Mouse (Mus musculus): Measurements from ENCODE around the gene Kcnk7.

Kcnk7 gene

GRCm38 (mm10) chr19:5690343-5690735 is 13.8 kb upstream of the Kcnk7 start:
- peak in 1 of 2 experiments; percentile 40 for DNase-seq (ENCODE audit: low spot score in 2 of 2)

DNA sequence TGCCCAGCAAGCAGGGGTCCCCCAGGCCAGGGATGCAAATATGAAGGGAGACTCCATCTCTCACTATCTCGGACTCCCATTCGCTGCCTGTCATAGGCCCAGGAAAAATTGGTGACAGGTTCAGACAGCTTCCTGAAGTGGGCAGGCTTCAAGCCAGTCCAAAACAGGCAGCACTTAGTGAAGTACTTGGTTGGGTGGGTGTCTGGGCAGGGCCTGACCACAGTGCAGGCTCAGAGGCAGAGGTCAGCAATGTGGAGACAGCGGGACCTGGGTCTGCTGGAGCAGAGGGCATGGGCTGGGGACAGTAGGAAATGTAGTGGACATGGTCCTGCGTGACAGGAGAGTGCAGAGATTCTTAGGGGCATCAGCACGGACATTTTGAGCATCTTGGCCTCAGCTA is 12.6 kb upstream of the Kcnk7 start:
- DNase-seq (ENCODE audit: low spot score in 2 of 2) = no peak

DNA sequence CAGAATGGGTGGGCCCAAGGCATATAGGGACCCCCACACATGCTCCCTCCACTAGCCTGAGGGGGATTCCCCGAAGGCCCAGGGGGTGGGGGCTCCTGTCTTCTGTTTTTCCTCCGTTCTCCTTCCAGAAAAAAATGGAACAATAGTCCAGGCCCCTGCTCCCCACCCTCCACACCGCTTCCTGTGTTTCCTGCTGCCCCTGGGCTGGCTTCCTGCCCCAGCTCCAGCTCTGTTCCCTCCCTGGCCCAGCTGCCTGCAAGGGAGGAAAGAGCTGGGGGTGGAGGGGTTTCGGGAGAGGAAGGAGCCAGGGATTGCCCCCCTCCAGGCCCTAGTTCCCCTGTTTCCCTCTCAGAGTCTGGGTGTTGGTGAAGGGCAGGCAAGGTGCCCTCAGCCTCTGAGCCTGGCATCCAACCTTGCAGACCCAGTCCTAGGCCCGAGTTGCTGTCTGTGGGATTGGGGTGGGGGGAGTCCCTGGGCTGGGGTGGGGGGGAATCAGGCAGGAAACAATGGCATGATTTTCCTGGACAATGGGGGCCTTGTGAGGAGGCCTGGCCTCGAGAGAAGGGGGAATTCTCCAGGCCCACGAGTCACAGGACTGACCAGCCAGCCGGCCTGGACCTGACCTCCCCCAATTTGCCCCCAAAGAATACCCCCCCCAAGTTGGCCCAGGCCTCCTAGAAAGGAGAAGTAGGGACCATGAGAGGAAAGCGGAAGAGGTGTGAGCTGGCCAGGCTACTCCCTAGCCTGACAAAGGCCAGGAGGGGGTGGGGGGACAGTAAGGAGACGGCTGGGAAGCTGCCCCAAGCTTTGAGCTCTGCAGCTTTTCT is 11.9 kb upstream of the Kcnk7 start:
- DNase-seq (ENCODE audit: low spot score in 2 of 2) = no peak

DNA sequence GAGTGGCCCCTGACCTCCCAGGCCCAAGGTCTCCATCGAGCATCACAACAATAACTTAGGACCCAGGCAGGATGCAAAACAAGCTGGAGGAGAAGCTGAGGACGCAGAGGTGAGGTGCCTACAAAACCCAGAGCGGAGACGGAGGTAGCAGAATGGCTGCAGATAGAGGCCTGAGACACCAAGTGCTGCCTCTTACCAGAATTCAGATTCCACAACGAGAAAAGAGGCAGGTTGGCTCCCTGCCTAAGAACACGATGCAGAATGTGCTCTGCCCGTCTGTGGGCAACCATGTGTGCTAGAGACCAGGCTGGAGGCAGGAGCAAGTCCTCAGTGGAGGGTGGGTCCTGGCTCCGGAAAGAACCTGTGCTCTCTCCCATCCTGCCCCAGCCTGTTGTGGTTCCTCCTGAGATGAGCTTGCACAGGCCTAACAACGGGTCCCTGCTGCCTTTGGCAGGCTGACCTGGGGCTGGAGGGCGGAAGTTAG is 11.2 kb upstream of the Kcnk7 start:
- peak in 1 of 2 experiments; percentile 27 for DNase-seq (ENCODE audit: low spot score in 2 of 2)

GRCm38 (mm10) chr19:5693801-5694200 is 10.4 kb upstream of the Kcnk7 start:
- DNase-seq (ENCODE audit: low spot score in 2 of 2) = no peak

DNA sequence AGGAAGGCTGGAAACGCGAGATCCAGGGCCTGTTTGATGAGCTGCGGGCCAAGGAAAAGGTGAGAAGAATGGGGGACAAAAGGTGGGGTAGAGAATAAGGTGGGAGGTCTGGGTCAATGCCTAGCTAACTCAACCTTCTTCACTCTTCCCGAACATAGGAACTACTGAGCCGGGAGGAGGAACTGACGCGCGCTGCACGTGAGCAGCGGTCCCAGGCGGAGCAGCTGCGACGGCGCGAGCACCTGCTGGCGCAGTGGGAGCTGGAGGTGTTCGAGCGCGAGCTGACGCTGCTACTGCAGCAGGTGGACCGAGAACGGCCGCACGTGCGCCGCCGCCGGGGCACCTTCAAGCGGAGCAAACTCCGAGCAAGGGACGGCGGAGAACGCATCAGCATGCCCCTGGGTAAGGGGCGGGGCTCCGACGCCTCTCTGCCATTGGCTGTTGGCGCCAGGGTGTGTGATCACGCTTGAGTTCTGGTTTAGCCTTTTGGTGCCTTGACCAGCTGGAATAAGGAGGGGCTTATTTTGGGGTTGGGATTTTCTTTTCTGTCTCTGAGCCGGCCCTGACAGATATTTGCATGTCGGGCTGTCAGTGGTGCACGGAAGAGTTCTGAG is 8.2 kb upstream of the Kcnk7 start:
- DNase-seq (ENCODE audit: low spot score in 2 of 2) = no peak

- DNase-seq (ENCODE audit: low spot score in 2 of 2) = no peak
Observed at GRCm38 (mm10) chr19:5704801-5705571, 819 bp downstream of the Kcnk7 start.

DNA sequence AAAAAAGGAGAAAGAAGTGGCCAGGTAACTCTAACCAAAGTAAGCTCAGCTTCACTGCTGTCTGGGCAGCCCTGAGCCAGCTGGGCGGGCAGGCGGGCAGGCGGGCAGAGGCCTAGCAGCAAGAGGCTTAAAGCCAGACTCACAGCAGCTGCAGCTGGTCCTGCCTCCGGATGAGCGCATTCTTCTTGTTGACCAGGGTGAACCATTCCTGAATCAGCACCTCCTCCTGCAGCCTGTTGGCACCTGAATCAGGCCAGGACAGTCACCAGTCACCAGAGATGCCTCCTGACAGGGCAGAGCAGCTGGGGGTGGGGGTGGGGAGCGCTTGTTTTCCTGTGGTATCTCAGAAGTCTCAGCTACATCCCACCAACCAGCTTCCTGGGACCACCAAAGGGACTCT is 5.9 kb downstream of the Kcnk7 start:
- DNase-seq (ENCODE audit: low spot score in 2 of 2) = no peak

- no peak for DNase-seq (ENCODE audit: low spot score in 2 of 2)
Observed at GRCm38 (mm10) chr19:5710581-5710980, 6.4 kb downstream of the Kcnk7 start.

- DNase-seq (ENCODE audit: low spot score in 2 of 2) = peak in 1 of 2 experiments; percentile 80
Observed at GRCm38 (mm10) chr19:5711218-5711617, 7.1 kb downstream of the Kcnk7 start.

DNA sequence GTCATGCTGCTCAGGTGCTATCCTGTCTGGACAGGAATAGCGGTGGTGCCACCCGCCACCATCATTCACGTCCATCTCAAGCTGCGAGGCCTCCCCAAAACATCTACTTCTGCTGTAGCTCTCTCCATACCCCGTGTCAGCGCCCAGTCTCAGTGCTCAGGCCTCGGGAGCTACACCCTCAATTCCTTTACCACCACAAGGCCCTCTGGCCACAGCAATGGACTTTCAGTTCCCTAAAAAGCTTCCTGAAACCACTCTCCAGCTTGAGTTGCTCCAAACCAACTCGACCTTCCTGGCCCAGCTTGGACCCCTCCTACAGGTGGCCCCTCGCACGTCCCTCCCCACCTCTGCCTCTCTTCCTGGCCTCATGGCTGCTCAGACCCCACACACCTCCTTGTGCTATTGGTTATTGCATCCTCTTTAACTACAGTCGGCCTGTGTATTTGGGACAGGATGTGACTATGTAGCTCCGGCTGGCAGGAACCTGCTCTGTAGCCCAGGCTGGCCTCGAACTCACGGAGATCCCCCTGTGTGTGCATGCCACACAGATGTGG is 7.8 kb downstream of the Kcnk7 start:
- DNase-seq (ENCODE audit: low spot score in 2 of 2) = no peak

- DNase-seq (ENCODE audit: low spot score in 2 of 2) = no peak
Observed at GRCm38 (mm10) chr19:5713255-5713654, 9.1 kb downstream of the Kcnk7 start.

- no peak for DNase-seq (ENCODE audit: low spot score in 2 of 2)
Observed at GRCm38 (mm10) chr19:5713730-5714129, 9.6 kb downstream of the Kcnk7 start.

DNA sequence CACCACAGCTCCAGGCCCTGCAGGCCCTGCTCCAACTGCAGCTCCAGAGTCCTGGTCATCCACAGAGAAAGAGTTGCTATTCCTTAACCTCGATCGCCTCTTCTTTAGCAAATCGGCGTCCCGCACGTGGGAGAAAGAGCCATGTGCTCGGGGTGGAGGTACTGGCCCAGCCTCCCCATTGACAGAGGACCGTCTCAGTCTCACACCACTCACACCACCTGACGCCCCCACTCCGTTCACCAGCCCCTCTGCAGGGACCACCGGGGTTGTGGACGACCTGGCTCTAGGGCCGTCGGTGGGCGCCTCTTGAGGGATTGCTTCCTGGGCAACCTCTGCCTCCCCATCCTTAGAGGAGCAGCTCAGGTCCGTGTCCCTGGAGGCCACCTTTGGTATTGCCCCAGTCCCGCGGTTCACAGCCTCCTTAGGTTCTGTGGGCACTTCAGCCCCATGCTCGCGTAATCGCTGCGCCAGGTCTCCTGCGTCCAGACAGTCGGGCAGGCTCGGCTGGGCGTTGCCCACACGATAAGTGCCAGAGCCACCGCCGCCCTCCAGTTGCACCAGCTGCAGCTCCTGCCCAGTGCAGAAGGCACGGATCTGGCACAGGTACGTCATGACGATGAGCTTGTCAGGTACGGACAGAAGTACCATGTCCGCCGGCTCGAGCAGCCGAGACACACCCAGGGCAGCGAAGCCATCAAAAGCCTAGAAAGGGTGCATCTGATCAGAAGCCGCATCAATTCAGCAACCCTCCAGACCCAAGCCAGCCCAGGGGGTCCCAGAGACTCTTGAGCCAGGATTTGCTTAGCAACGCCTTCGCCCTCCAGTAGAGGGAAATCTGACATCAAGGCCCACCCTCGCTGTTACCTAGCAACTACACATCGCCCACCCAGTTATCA is 11.9 kb downstream of the Kcnk7 start:
- no peak for DNase-seq (ENCODE audit: low spot score in 2 of 2)

GRCm38 (mm10) chr19:5716955-5717354 is 12.8 kb downstream of the Kcnk7 start:
- DNase-seq (ENCODE audit: low spot score in 2 of 2) = no peak

DNA sequence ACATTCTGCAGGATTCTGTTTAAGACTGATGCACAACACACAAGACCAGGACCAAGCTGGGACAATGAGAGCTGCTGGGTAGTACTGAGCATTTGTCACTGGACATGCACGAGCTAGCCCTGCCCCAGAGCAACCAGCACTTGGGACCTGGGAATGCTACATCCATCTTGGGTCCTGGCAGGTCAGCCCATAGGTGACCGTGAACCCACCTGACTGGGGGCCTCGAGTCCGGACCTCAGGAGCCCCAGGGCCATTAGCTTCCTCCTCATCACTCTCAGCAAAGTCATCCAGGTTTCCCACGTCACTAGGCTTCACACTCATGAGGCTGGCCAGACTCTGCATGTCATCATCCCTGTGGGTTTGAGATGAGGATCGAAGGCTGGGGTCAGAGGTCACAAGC is 17.1 kb downstream of the Kcnk7 start:
- no peak for DNase-seq (ENCODE audit: low spot score in 2 of 2)

GRCm38 (mm10) chr19:5722848-5723425 is 18.8 kb downstream of the Kcnk7 start:
- no peak for DNase-seq (ENCODE audit: low spot score in 2 of 2)

GRCm38 (mm10) chr19:5723934-5724548 is 19.9 kb downstream of the Kcnk7 start:
- DNase-seq (ENCODE audit: low spot score in 2 of 2) = no peak

DNA sequence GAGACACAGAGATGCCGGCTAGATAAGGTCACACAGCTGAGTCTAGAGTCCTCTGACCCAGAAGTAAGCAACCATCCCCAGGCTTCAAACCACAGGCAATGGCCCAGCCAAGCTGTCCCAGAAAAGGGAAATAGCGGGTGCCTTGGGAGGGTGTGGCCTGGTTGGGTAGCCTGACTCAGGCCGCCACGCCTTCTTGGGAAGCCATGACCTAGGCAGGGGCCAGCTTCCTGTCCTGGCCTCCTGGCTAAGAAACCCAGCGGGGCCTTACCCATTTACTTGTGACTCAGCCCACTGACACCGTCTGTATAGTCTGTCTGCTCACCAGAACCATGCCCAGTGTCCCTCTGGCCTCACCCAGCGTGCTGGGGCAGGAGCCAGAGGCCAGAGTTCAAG is 20.4 kb downstream of the Kcnk7 start:
- no peak for DNase-seq (ENCODE audit: low spot score in 2 of 2)

GRCm38 (mm10) chr19:5725029-5725707 is 21.0 kb downstream of the Kcnk7 start:
- no peak for DNase-seq (ENCODE audit: low spot score in 2 of 2)
